Mouse (Mus musculus) lung, adult 2 months (tissue): ENCODE measurements around the gene Pigs.

Source experiments
- CTCF ChIP-seq: fragments of 200-500 bp; IDR thresholded peaks from 2 replicates; pipeline ENCODE4 v1.5.1; 2011; ENCODE audit warnings: mild to moderate bottlenecking, low read length, control low read depth; ENCODE audit not compliant: insufficient read depth
- POLR2A ChIP-seq: fragments of 200-500 bp; IDR thresholded peaks from 2 replicates; pipeline ENCODE4 v1.6.1; 2011; ENCODE audit warnings: low read depth, mild to moderate bottlenecking, control low read depth, low read length, borderline replicate concordance; ENCODE audit errors: extremely low read depth

- TF ChIP-seq CTCF: no peak
- no peak for TF ChIP-seq POLR2A
Measured at GRCm38 (mm10) chr11:78305272-78305671, 22.9 kb upstream of the Pigs start.
